Mouse (Mus musculus) layer of hippocampus, adult 18-20 months (tissue): ENCODE measurements around the gene Alpl. TPM values are rescaled to one million over a fixed set of nuclear protein-coding genes. Genes with fewer than 3 reads are reported as not detected.

Experiments used
- DNase-seq, 2 experiments: peaks; one replicate each; pipeline ENCODE4 v3.0.0; 2022; ENCODE audit warnings: low spot score in 2 of 2
- long read RNA-seq: library from polyadenylated mRNA; stranded (forward); transcript quantifications from one replicate; pipeline ENCODE4 v2.0.0, GENCODE M21; 2021
- total RNA-seq, 2 experiments: library from RNA; stranded (reverse); gene quantifications; 2 replicates each; pipeline ENCODE4 v1.2.3; 2021

The Alpl gene
- 1 to 10 TPM; 7.0 to 7.2 TPM for total RNA-seq
- long read RNA-seq, transcript Alpl-201 (12 exons, 2,522 nt) = major isoform, 5 of 6 reads
- long read RNA-seq, partial matches to known transcripts = 1 of 6 reads
- long read RNA-seq, other reads (novel, unspliced or antisense) = 0 of 6 reads

DNA sequence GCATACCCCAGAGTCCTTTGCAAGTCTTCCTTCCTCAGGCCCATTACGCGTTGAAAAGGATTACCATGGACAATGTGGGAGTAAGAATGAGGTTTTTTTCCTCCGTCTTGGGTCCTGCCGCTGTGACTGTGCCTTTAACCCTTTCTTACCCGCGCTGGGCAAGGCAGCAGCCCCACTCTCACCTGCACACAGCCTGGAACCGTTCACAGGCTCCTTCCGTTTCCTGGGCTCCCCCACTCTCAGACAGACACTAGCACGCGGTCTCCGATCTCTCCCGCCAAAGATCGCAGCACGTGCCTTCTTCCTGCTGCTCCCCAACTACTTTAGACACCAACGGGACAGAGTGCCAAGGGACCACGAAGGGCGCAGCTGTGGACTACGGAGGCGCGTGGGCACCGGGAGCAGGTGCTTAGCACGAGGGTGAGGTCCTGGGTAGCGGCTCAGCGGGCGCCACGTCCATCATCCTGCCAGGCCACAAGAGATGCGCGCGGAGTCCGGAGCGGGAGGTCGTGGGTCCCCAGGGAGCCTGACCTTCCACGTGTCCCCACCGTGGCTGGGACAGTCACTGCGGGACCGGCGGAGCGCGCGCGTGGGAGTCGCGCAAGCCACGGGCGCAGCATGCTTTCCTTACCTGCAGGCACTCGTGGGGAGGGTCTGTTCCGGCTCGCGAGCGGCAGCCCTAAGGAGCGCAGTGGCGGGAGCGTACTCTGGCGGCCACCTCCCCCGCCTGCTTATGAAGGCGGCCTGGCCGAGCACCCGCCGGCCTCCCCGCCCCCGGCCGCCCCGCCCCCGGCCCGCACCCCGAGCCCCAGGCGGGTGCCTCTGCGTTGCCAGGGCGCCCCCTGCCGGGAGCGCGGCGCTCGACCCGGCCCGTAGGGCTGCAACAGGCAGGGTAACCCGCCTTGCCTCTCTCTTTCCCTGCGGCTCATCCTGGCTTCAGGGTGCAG is at the start of gene Alpl:
Alpl (minus strand) TSS at position 774 of the 947 bp plus-strand sequence.
- peak in 1 of 2 experiments; percentile 61 for DNase-seq

DNA sequence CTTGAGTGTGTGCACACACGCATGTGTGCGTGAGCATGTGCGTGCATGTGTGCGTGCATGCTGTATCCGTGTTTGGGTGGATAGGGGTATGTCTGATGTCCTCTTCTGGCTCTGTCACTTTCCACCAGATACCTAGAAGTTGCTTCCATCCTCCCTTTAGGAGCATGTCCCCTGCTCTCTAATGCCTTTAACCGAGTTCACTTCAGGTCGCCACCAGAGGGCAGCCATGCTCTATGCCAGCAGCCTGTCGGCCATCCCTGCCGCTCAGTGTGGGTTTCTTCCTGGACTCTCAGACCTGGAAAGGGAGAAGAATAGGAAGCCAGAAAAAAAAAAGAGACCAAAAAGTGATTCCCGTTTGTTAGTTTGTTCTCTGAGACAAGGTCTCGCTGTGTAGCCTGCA is 48.5 kb upstream of the Alpl start:
- DNase-seq = peak; percentile 38 to 71

DNA sequence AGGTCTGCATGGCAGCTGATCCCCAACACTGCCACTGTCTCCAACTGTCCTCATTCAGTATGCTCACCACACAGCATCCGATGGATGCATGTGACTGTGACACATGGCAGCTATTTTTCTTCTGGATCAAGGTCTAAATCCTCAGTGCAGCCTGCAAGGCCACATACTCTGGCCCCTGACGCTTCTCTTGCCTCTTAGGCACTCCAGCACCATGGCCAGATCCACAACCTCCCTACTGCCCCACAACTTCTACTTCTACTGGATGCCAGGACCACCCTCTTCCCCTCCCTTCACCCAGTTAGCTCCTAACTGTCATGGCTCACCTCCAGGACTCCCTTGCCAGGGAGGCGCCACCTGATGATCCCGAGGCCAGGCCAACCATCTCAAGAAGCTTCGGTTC is 43.3 kb upstream of the Alpl start:
- DNase-seq = no peak

DNA sequence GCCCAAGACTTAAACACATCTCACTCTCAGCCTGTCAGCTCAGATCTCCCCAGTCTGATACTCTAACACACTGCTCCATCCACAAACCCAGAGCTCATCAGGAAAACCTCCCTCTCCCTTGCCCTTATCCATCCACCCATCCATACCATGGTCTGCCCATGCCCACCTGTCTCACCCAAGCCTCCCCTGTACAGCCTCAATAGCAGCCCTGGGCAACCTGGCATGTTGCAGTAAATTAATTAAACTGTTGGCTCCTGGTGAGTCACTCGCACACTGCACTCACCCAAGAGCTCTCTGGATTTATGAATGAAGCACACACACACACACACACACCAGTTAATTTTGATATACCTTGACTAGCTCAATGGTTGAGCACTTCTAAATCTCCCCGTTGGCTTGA is 42.6 kb upstream of the Alpl start:
- DNase-seq = no peak

DNA sequence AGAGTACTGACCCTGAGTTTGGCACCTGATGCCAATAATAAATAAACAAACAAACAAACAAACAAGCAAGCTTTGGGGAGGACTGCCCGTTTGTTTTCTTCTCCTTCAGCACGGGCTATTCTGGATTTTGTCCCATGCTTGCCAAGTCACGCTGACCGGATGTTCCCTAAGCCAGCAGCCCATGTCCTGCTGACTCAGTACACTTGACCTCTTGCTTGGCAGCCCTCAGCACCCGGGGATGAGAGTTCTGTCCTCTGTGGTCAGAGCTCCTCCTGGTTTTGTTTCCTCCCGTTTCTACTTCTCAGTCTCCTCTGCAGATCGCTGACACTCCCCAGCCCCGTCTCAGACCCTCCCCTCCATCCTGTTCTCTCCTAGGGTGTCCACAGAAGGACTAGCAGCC is 41.6 kb upstream of the Alpl start:
- DNase-seq = no peak

DNA sequence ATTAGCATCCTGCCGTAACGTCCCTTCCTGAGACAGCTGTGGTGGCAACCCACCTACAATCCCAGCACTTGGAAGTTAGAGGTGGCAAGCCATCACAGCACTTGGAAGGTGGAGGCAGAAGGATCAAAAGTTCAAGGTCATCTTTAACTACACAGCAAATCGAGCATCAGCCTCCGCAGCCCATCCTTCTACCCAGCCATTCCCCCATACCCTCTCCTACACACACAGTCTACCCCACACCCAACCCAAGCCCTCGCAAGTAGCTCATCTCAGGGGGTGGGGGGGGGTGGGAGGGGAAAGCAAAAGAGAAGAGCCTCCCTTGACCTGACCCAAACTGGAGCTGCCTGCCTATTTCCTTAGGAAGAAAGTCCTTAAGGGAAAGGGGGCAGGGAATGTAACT is 40.6 kb upstream of the Alpl start:
- DNase-seq = no peak

DNA sequence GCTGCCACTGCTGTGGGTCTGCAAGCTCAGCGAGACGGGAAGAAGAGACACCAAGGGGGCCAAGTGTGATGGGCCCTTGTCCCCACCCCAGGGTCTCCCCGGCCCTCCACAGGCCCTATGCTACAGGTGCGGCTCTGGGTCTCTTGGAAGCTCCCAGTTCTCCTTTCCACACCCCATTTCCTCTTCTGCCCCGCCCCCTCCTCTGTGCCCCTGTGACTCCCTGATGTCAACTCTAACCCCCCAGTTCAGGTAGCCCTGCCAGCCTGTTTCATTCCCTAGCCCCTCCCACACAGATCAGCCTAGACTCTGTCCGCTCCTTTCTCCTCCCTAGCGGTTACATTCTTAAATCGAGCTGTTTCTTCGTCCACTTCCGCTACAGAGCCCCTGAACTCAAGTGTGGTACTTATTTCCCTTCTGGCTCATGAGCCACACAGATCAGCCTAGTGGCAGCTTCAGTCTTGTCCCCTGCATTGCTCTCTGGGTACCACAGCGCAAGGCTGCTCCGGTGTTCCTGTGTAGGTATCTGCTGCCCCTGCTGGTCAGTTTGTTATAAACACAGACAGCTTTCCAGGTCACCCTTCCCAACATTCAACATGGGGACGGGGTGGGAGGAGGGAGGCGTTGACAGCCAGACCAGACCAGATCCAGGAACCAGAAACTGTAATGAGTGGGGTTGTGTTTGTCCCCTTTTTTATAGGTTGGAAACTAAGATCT is 39.6 kb upstream of the Alpl start:
- DNase-seq = peak; percentile 47 to 86

DNA sequence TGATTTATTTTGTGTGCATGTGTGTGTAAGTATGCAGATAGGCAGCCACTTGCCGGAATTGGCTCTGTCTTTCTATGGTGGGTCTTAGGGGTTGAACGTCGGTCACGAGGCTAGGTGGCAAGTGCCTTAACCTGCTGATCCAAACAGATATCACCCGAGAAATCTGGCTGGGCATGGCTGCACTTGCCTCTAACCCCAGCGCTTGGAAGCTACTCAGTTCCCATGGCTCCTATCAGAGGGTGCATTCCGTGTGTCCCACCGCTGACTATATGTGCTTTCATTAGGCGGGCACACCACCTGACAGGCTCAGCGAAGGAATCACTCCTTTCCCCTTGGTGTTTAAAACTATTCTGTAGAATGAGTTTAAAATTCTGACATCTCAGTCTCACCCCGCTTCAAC is 35.4 kb upstream of the Alpl start:
- DNase-seq = no peak

DNA sequence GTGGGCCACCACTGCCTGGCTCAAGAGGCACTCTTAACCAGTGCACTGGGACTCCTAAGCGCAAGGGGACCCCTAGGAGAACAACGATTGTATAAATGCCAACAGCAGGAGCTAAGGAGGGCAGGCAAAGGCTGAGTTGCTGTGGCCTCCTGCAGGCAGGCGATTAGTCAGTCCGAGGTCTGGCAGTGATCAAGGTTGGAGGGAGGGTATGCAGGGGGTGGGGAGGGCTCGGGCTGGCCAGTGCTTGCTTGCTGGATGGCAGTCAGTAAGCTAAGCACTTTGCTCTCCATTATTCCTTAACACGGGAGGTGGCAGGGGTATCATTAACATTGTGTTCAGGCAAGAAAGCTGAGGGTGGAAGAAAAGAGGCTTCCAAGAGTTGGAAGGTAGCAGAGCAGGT is 34.2 kb upstream of the Alpl start:
- DNase-seq = no peak

DNA sequence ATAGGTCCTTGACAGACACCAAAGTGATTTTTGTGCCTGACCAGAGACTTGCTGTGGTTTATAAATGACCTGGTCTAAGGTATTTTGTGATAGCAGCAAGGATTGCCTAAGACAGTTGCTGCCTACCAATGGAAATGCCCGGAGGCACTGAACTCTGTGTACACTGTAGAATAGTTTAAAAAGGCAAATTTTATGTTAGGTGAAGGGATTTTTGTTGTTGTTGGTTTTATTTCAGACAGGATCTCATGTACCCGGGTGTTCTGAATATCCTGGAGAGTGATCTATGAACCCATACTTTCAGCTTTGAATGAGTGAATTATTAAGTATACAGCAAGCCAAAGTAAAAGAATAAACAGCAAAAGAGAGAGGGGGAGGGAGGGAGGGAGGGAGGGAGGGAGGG is 28.7 kb upstream of the Alpl start:
- no peak for DNase-seq

DNA sequence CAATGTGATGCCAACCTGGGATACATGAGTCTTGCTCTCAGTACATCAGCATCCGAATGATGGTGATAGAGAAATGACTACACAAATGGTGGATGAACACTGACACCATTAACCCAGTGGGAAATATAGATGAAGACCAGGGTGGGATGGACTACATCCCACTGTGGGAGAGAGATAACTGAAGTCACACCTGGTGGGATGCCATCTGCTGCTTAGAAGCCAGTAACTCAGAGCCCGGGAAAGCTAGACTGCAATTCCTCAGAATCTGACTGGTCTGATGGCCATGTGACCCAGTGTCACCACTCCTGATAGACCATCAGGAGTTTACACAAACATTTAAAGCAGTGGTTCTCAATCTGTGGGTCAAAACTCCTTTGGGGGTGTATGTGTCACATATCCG is 27.4 kb upstream of the Alpl start:
- DNase-seq = no peak

DNA sequence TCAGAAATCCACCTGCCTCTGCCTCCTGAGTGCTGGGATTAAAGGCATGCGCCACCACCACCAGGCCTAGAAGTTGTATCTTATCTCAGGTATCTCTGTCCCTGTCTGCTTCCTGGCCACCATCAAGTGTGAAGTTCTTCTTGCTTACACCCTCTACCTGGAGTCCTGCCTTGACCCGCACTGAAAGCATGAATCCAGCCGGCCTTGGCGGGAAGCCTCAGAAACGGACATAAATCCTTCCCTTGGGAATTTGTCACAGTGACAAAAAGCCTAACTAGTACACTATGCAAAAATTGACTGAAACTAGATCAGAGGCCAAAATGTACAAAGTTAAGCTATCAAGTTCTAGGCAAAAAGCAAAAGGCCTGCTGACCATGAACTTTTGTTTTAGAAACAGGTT is 26.4 kb upstream of the Alpl start:
- DNase-seq = no peak

DNA sequence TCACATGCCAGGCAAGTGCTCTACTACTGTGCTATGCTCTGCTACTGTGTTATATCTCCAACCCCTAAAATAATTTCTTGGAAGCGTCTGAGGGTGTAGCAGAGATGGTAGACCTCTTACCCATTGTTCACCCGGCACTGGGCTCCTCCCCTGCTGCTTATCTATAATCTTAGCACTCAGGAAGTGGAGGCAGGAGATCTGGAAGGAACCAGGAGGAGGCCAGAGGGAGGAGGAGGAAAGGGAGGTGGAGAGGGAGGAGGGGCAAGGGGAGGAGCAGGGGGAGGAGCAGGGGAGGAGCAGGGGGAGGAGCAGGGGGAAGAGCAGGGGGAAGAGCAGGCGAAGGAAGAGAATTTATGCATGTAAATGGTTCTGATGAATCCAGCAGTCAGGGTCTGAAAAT is 24.5 kb upstream of the Alpl start:
- no peak for DNase-seq

DNA sequence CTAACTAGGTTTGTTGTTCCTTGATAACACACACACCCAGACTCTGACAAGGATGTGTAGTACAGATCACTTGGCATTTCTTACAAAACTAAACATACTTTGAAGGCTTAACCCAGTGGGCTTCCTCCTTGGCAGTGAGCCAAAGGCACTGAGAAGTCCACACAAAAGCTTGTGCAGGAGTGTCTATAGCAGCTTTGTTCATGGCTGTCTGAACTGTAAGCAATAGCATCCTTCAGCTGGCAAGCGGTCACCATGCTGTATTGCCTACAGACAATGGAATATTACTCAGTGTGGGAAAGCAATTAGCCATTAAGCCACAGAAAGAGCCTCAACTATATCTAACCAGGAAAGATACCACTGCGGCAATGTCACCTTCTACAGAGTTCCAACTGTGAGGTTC is 23.3 kb upstream of the Alpl start:
- no peak for DNase-seq

DNA sequence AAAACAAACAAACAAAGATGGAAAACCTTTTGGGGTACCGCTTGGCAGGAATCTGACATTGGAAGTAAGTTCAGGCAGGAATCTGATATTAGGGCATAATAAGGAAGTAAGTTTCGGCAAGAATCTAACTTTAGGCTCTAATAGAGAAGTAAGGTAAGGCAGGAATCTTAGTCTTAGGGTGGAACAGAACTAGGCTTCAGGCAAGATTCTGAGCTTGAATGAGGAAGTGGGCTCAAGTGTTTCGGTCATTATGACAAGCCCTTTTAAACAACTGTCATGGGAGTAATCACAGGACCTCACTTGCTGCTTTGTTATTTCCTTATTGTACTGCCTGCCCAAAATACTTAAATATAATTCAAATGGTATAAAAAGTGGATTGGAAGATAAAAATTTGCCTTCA is 22.2 kb upstream of the Alpl start:
- DNase-seq = no peak

DNA sequence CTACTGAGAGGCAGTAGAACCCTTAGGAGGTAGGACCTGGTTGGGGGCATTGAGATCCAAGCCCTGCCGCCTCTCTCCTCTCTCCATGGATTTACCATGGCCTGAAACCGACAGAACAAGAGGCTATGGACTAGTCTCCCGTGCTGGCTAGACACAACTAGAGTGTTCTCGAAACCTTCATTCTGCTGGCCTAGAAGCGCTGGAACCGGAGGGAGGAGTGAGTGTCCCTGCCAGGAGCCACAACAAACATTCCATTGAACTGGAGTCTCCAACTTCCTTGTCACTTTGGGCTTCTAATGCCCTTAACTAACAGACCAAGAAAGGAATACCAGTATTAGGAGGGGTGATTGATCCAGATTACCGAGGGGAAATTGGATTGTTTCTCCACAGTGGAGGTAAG is 20.0 kb upstream of the Alpl start:
- DNase-seq = no peak

DNA sequence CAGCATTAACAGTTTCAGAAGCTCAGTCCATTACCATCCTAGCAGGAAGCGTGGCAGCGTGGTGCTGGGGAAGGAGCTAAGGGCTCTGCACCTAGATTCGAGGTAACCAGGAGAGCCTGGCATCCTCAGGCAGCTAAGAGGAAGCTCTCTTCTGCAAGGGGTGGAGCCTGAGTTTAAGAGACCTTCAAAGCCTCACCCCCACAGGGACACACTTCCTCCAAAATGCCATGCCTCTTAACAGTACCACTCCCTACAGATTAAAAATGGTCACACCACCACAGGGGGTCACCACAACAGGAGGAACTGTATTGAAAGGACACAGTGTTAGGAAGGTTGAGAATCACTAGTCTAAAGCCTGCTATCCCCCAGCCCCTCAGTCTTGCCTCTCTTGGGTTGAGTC is 19.3 kb upstream of the Alpl start:
- no peak for DNase-seq

DNA sequence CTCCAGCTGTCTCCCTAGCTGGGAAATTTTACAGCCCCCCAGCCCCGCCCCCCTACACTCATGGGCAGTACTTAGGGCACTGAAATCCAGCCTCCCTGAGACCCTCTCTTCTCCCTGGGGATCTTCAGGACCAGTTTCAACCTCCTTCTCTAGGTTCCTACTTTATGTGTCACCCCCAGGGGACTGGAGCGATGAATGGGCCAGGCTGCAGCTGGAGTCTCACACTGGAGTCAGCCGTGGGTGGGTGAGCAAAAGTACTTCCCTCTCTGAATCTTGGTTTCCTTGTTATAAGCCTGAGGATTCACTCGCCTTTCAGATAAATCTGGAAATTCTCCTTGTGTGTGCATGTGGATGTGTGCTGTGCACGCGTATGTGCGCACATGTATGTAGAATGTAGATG is 18.0 kb upstream of the Alpl start:
- no peak for DNase-seq

DNA sequence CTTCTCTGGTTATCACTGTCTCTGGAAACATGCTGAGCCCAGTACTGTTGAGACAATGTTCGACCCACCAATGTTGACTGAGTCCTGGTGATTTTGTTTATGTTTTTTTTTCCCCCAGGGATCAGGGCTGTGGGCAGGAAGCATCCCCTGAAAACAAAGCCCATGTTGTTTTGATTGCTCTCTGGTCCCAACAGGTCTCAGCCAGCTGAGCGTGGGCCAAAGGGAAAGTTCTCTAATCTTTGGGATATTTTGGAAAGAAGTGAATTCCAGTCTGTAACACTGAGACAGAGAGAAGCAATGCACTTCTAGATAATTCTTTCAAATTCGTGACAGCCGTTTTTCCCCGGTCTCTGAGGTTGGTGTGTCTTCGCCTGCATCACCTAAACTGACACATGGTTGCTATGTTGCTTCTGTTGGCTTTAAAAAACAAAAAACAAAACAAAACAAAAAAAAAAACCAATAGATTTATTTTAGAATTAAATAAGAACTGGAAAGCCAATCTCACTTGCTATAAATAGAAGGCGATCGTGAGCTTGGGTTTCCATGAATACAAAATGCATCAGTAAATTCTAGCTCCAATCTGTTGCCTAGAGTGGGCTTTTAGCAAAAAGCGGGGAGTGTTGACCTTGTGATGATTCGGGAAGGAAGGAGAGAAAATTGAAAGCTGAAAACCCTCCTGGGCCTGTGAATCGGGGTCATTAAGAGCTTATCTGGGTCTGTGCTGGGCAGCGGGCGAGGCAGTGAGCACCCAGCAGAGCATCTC is 16.9 kb upstream of the Alpl start:
- DNase-seq = peak in 1 of 2 experiments; percentile 33

DNA sequence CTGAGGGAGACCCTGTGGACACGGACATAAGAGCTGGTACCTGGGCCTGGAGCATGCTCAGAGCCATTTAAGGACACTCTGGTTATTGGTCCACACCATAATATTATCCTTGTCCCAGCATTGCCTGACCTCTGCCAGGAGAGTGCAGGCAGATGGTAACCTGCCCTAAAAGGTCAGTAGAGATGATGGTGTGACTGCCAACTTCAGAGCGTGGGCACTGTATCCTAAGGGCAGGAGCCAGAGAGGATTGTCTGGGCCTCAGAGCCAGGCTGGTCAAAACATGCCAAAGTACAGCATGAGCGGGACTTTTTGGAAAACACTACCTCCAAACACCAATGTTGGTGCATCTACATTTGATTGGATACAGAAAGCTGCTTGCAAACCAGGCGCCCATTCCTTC is 13.8 kb upstream of the Alpl start:
- DNase-seq = no peak

DNA sequence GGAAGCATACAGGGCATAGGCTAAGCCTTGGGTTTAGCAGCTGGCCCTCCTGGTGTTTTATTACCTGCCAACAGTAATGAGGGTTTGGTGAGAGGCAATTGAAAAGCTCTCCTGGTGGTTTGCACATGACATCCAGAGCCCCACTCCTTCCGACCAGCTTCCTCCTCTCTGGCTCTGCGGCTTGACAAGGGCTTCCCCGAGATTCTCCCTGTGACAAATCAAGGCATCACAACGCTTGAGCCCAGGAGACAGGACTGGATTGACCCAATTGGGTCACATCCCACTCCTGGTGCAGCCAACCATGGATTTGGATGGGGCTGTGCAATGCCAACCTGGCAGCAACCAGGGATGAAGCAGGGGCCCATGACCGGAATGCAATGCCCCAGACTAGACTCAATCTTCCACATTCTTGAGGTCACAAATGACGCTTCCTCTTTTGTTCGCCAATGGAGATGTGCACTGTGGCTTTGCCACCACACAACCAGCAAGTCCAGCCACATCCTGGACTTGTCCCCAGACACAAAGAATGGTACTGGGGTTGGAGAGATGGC is 11.2 kb upstream of the Alpl start:
- DNase-seq = no peak
